Mouse (Mus musculus): Measurements from ENCODE around the gene Ttc29.

DNA sequence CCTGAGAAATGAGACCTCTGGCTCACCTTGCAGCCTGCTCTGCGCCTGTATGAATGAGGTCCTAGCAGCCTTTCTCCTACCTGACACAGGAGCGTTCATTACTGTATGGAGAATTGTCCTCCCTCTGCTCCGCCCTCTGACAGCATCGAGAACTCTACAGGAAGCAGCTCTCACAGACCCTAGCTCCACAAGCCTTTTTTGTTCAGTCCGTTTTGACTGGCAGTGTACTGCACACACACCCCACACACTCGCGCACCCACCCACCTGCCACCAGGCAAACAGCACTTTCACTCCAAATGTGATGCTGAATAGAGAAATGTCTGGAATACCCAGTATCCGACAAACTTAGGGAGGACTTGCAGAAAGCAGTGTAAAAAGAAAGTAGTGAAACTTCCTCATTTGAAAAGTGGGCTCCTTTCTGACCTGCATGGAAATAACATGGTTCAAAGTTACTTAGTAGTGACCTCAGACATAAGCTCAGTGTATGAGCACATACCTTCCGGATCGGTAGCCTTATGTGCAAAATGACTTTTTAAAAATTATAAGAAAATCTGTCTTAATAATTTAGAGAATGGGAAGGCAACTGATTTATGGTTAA lies 76.4 kb downstream of the Ttc29 start:
- no peak for TF ChIP-seq CTCF (IDR thresholded peaks at IDR 0.05; ENCODE audit: low read depth)
- no peak for TF ChIP-seq EP300 (IDR thresholded peaks at IDR 0.05; ENCODE audit: low read depth)
